In genomic region chr15:80112499-80112898, GRCm38 (mm10) we compare ENCODE assay signal across 14 mouse cellular contexts. TPM values are rescaled to one million over a fixed set of nuclear protein-coding genes. Genes with fewer than 3 reads are reported as not detected.
DNase-seq lines count a peak whose midpoint lies in the region; ATAC-seq and TF ChIP-seq lines count a peak whose summit lies in the region.
"Had no signal": no experiment of that assay in that cellular context is flagged by ENCODE, and none has a peak within 500 bp of the region (broad histone marks: within the 10 kb centered on the region; RNA-seq: fewer than 3 reads in every experiment).

No protein-coding gene starts in this region.

- no peak overlapping the region for H3K27ac ChIP-seq in kidney, adult 2 months (ENCODE audit: insufficient read depth, low read depth, low read length)
- no peak overlapping the region for H3K27ac ChIP-seq in kidney, embryonic 14.5 days (ENCODE audit: low read depth, low read length)
- H3K27ac ChIP-seq: embryonic facial prominence, embryonic 10.5 days; limb, embryonic 13.5 days had no signal

- 0 out of 2 replicates have a peak, but pooled peaks have one; percentile 17 for TF ChIP-seq CTCF in kidney, adult 2 months (conservative IDR thresholded peaks at IDR 0.05; ENCODE audit: insufficient read depth, insufficient read length, low read depth, low read length)

- no peak overlapping the region for H3K4me3 ChIP-seq in kidney, adult 2 months (ENCODE audit: insufficient read depth, low read depth, low read length)
- no peak overlapping the region for H3K4me3 ChIP-seq in kidney, embryonic 14.5 days (ENCODE audit: low read length)
- H3K4me3 ChIP-seq: embryonic facial prominence, embryonic 10.5 days; limb, embryonic 13.5 days had no signal

- H3K27me3 ChIP-seq in kidney, adult 2 months (replicated peaks; ENCODE audit: control insufficient read depth, insufficient read depth, low read length), result no peaks in the 10 kb centered on the region
- no peaks in the 10 kb centered on the region for H3K27me3 ChIP-seq in kidney, embryonic 14.5 days (ENCODE audit: control insufficient read depth, insufficient read depth, low read length)
- H3K27me3 ChIP-seq: limb, embryonic 13.5 days had no signal

- no peak overlapping the region for H3K9ac ChIP-seq in kidney, embryonic 14.5 days (ENCODE audit: low read depth, low read length)
- H3K9ac ChIP-seq: limb, embryonic 13.5 days had no signal

- H3K4me2 ChIP-seq in kidney, embryonic 14.5 days (replicated peaks; ENCODE audit: low read depth, low read length), result no peak overlapping the region
- H3K4me2 ChIP-seq: limb, embryonic 13.5 days had no signal

- ATAC-seq in kidney, embryonic 14.5 days (ENCODE audit: low FRiP score, low TSS enrichment), result no peak
- ATAC-seq: midbrain, embryonic 16.5 days had no signal

- no peaks in the 10 kb centered on the region for H3K4me1 ChIP-seq in kidney, adult 2 months (ENCODE audit: control insufficient read depth, insufficient read depth, low read length)
- H3K4me1 ChIP-seq in kidney, embryonic 14.5 days (ENCODE audit: control insufficient read depth, insufficient read depth, low read length), result 0 out of 2 replicates have a peak, but pooled peaks cover 7% of the 10 kb centered on the region
- H3K4me1 ChIP-seq: limb, embryonic 13.5 days had no signal

- WGBS in kidney, adult 2 months, result 61% methylated on average over 2 of the region's 2 CpGs
- WGBS in kidney, embryonic 14.5 days, result 55% methylated on average over 2 of the region's 2 CpGs

- no peak for DNase-seq in kidney, adult 2 months
- DNase-seq in thymus, postnatal 0 days (ENCODE audit: low spot score), result peak; percentile 36
- DNase-seq in thymus, postnatal 14 days, result no peak
- peak; percentile 25 for DNase-seq in T-cell, adult 2 months (ENCODE audit: low spot score)
- DNase-seq in frontal cortex, postnatal 36 days (ENCODE audit: low spot score in 2 of 2), result no peak
- DNase-seq in right cerebral cortex, postnatal 14 days, result no peak
- DNase-seq: cerebellum, postnatal 14 days; kidney, postnatal 25 days; layer of hippocampus, postnatal 36 days; thymus, postnatal 25 days had no signal

- no peaks in the 10 kb centered on the region for H3K36me3 ChIP-seq in kidney, adult 2 months (ENCODE audit: control insufficient read depth, insufficient read depth, low read length)
- no peaks in the 10 kb centered on the region for H3K36me3 ChIP-seq in kidney, embryonic 14.5 days (ENCODE audit: control insufficient read depth, insufficient read depth, low read length)
- H3K36me3 ChIP-seq: embryonic facial prominence, embryonic 10.5 days; limb, embryonic 13.5 days had no signal

- TF ChIP-seq POLR2A in kidney, adult 2 months (IDR thresholded peaks at IDR 0.05; ENCODE audit: low read depth, low read length), result no peak

- H3K9me3 ChIP-seq in kidney, embryonic 14.5 days (ENCODE audit: control insufficient read depth, low read length), result no peaks in the 10 kb centered on the region
- H3K9me3 ChIP-seq: embryonic facial prominence, embryonic 10.5 days had no signal

RNA-seq across cellular contexts. Expression of gene Tab1, which starts 20.4 kb away (rescaled TPM):
- polyA plus RNA-seq in kidney, adult 2 months (2012; rRNA removed), result 26.7 and 28.5 TPM in 2 replicates
- polyA plus RNA-seq in kidney, embryonic 14.5 days (2014; fragmentation: Nextera tagmentation; extraction: Ambion mirVana), result 25.3 and 35.2 TPM in 2 replicates
- polyA plus RNA-seq in thymus, postnatal 0 days (2015; fragmentation: Nextera tagmentation; extraction: Ambion mirVana), result 37.3 and 38.2 TPM in 2 replicates

RNA-seq across cellular contexts. Expression of gene Rpl3, which starts 20.8 kb away (rescaled TPM):
- 511 and 689 TPM in 2 replicates for polyA plus RNA-seq in kidney, adult 2 months (2012; rRNA removed)
- 1,350 and 1,409 TPM in 2 replicates for polyA plus RNA-seq in kidney, embryonic 14.5 days (2014; fragmentation: Nextera tagmentation; extraction: Ambion mirVana)
- 1,085 and 1,101 TPM in 2 replicates for polyA plus RNA-seq in thymus, postnatal 0 days (2015; fragmentation: Nextera tagmentation; extraction: Ambion mirVana)

RNA-seq across cellular contexts. Expression of gene Syngr1, which starts 21.4 kb away (rescaled TPM):
- polyA plus RNA-seq in kidney, adult 2 months (2012; rRNA removed), result 94.8 and 106 TPM in 2 replicates
- polyA plus RNA-seq in kidney, embryonic 14.5 days (2014; fragmentation: Nextera tagmentation; extraction: Ambion mirVana), result 9.5 and 11.9 TPM in 2 replicates
- 74.1 and 74.5 TPM in 2 replicates for polyA plus RNA-seq in thymus, postnatal 0 days (2015; fragmentation: Nextera tagmentation; extraction: Ambion mirVana)

Comparison
In these comparisons a context has a peak if more than half of its experiments do, and no peak if none do; other contexts are left out.
1. DNase-seq: peak in thymus, postnatal 0 days (single experiment) and T-cell, adult 2 months (single experiment); none in kidney, adult 2 months (single experiment), thymus, postnatal 14 days (single experiment), frontal cortex, postnatal 36 days (0 of 2) and right cerebral cortex, postnatal 14 days (single experiment).